9 mouse cellular contexts compared by ENCODE assay signal in the genomic region with DNA sequence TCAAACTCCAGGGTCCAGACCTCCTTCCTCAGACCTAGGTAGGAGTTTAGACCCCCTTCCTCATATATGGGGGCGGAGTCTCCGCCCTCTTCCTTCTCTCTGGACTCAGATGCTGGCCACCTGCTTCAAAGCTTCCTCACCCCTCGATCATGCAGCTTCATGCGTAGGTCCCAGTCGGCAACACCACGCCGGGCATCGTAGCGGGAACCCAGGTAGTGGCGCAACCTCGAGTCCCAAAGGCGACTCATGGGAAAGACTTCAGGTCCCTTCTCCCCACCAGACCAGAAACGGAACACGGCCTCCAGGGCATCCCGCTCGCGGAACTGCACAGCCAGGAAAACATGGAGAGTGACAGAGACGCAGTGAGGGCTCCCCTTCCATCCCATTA. TPM values are rescaled to one million over a fixed set of nuclear protein-coding genes. Genes with fewer than 3 reads are reported as not detected.
DNase-seq lines count a peak whose midpoint lies in the region; ATAC-seq and TF ChIP-seq lines count a peak whose summit lies in the region.
"Had no signal": no experiment of that assay in that cellular context is flagged by ENCODE, and none has a peak within 500 bp of the region (broad histone marks: within the 10 kb centered on the region; RNA-seq: fewer than 3 reads in every experiment).

No protein-coding gene starts in this region.

- peak; percentile 91 for DNase-seq in heart, adult 11 months
- no peak for DNase-seq in heart, adult 18-20 months
- DNase-seq in gastrocnemius, postnatal 36 days: no peak
- no peak for DNase-seq in cerebellum, adult 18-20 months
- DNase-seq in left cerebral cortex, adult 8-10 months (ENCODE audit: low spot score in 2 of 2): no peak
- DNase-seq: adrenal gland, postnatal 10 days had no signal

- peak overlapping the region; percentile 52 for H3K4me2 ChIP-seq in hindbrain, embryonic 12.5 days (replicated peaks)

- no peak for TF ChIP-seq CTCF in ES-Bruce4 (IDR thresholded peaks at IDR 0.05; ENCODE audit: low read depth, low read length)

- 37% methylated on average over 18 of the region's 18 CpGs for WGBS in hindbrain, embryonic 12.5 days

- H3K9ac ChIP-seq in ES-Bruce4 (ENCODE audit: low read depth, poor library complexity, severe bottlenecking): peak overlapping the region; percentile 61
- no peak overlapping the region for H3K9ac ChIP-seq in hindbrain, embryonic 12.5 days

- no peaks in the 10 kb centered on the region for H3K4me1 ChIP-seq in ES-Bruce4 (ENCODE audit: control insufficient read depth, insufficient read depth, low read length)
- peaks cover 13% of the 10 kb centered on the region for H3K4me1 ChIP-seq in hindbrain, embryonic 12.5 days

- H3K4me3 ChIP-seq in ES-Bruce4 (ENCODE audit: low read depth, low read length): peak overlapping the region; percentile 56
- H3K4me3 ChIP-seq in hindbrain, embryonic 12.5 days: no peak overlapping the region

- no peak for TF ChIP-seq POLR2A in ES-Bruce4 (IDR thresholded peaks at IDR 0.05; ENCODE audit: insufficient read depth, low read length)

- ATAC-seq in hindbrain, embryonic 12.5 days (ENCODE audit: low FRiP score): peak; percentile 3; the same call in 1 of the 2 replicates
- 0 out of 2 replicates have a peak, but pooled peaks have one; percentile 6 for ATAC-seq in megakaryocyte progenitor cell, adult 5-6 weeks (replicated peaks; ENCODE audit: poor library complexity)

- no peak overlapping the region for H3K27ac ChIP-seq in ES-Bruce4 (ENCODE audit: insufficient read depth, low read length)
- H3K27ac ChIP-seq in hindbrain, embryonic 12.5 days: no peak overlapping the region

- H3K27me3 ChIP-seq in ES-Bruce4 (ENCODE audit: control insufficient read depth, insufficient read depth, low read length, poor library complexity, severe bottlenecking): no peaks in the 10 kb centered on the region
- peaks cover 33% of the 10 kb centered on the region for H3K27me3 ChIP-seq in hindbrain, embryonic 12.5 days

- TF ChIP-seq EP300 in ES-Bruce4 (IDR thresholded peaks at IDR 0.05; ENCODE audit: insufficient read depth, low read depth, low read length): no peak

- no peaks in the 10 kb centered on the region for H3K36me3 ChIP-seq in ES-Bruce4 (ENCODE audit: control insufficient read depth, insufficient read depth, low read length, poor library complexity, severe bottlenecking)
- H3K36me3 ChIP-seq in hindbrain, embryonic 12.5 days: no peaks in the 10 kb centered on the region

- H3K9me3 ChIP-seq in ES-Bruce4 (replicated peaks; ENCODE audit: control insufficient read depth, insufficient read depth, low read length, poor library complexity, severe bottlenecking): no peaks in the 10 kb centered on the region
- no peaks in the 10 kb centered on the region for H3K9me3 ChIP-seq in hindbrain, embryonic 12.5 days (replicated peaks)

- intact Hi-C loops in gastrocnemius, postnatal 36 days (cut with DNase I): no loop called here

RNA-seq across cellular contexts. Expression of gene Tnni3, which starts 3.3 kb away (rescaled TPM):
- total RNA-seq in heart, adult 18-20 months (2021): over 10,000 TPM; 10,363 to 11,433 TPM
- 10.0 and 11.5 TPM in 2 replicates for polyA plus RNA-seq in ES-Bruce4 (2011; ENCODE audit: insufficient read depth, insufficient read length, low read depth, missing spikeins)
- polyA plus RNA-seq in hindbrain, embryonic 12.5 days (2016; fragmentation: Nextera tagmentation; extraction: Ambion mirVana): 2.2 and 3.1 TPM in 2 replicates
- total RNA-seq in megakaryocyte progenitor cell, adult 5-6 weeks (2015): 4.8 and 5.2 TPM in 2 replicates
- total RNA-seq in megakaryocyte progenitor cell, adult 5-6 weeks (2017): 2.1 and 6.0 TPM in 2 replicates
- under 1 TPM; 0.44 to 0.64 TPM for total RNA-seq in gastrocnemius, postnatal 36 days (2021)
- 1 to 10 TPM; 1.9 to 4.5 (median 4.1) TPM for total RNA-seq in left cerebral cortex, adult 8-10 months (2022)

RNA-seq across cellular contexts. Expression of gene Dnaaf3, which starts 5.0 kb away (rescaled TPM):
- total RNA-seq in heart, adult 18-20 months (2021): 1 to 10 TPM; 2.0 to 2.5 TPM
- 9.2 and 10.0 TPM in 2 replicates for polyA plus RNA-seq in ES-Bruce4 (2011; ENCODE audit: insufficient read depth, insufficient read length, low read depth, missing spikeins)
- polyA plus RNA-seq in hindbrain, embryonic 12.5 days (2016; fragmentation: Nextera tagmentation; extraction: Ambion mirVana): 2.5 and 3.6 TPM in 2 replicates
- total RNA-seq in megakaryocyte progenitor cell, adult 5-6 weeks (2015): 0.59 and 0.95 TPM in 2 replicates
- total RNA-seq in megakaryocyte progenitor cell, adult 5-6 weeks (2017): 1.3 and 1.4 TPM in 2 replicates
- total RNA-seq in gastrocnemius, postnatal 36 days (2021): not detected
- under 1 TPM; 0.22 to 0.79 (median 0.30) TPM for total RNA-seq in left cerebral cortex, adult 8-10 months (2022)

RNA-seq across cellular contexts. Expression of gene Tnnt1, which starts 11.1 kb away (rescaled TPM):
- total RNA-seq in heart, adult 18-20 months (2021): 10 to 100 TPM; 20.9 to 22.2 TPM
- polyA plus RNA-seq in ES-Bruce4 (2011; ENCODE audit: insufficient read depth, insufficient read length, low read depth, missing spikeins): 20.2 and 20.7 TPM in 2 replicates
- 19.2 and 72.4 TPM in 2 replicates for polyA plus RNA-seq in hindbrain, embryonic 12.5 days (2016; fragmentation: Nextera tagmentation; extraction: Ambion mirVana)
- 5.6 and 8.0 TPM in 2 replicates for total RNA-seq in megakaryocyte progenitor cell, adult 5-6 weeks (2015)
- total RNA-seq in megakaryocyte progenitor cell, adult 5-6 weeks (2017): 16.5 and 17.4 TPM in 2 replicates
- total RNA-seq in gastrocnemius, postnatal 36 days (2021): 100 to 1,000 TPM; 181 to 818 TPM
- total RNA-seq in left cerebral cortex, adult 8-10 months (2022): 10 to 100 TPM in 1 of 4 experiments, 1 to 10 TPM in 3; 7.5 to 10.9 (median 8.2) TPM

RNA-seq across cellular contexts. Expression of gene Syt5, which starts 20.0 kb away (rescaled TPM):
- 1 to 10 TPM in 1 of 2 experiments, under 1 TPM in 1; 0.36 to 1.3 TPM for total RNA-seq in heart, adult 18-20 months (2021)
- polyA plus RNA-seq in ES-Bruce4 (2011; ENCODE audit: insufficient read depth, insufficient read length, low read depth, missing spikeins): 4.3 and 4.9 TPM in 2 replicates
- 32.9 and 33.2 TPM in 2 replicates for polyA plus RNA-seq in hindbrain, embryonic 12.5 days (2016; fragmentation: Nextera tagmentation; extraction: Ambion mirVana)
- not detected in 2 replicates for total RNA-seq in megakaryocyte progenitor cell, adult 5-6 weeks (2015)
- not detected in 2 replicates for total RNA-seq in megakaryocyte progenitor cell, adult 5-6 weeks (2017)
- total RNA-seq in gastrocnemius, postnatal 36 days (2021): not detected
- total RNA-seq in left cerebral cortex, adult 8-10 months (2022): 100 to 1,000 TPM; 251 to 286 (median 266) TPM

RNA-seq across cellular contexts. Expression of gene Ppp1r12c, which starts 25.8 kb away (rescaled TPM):
- total RNA-seq in heart, adult 18-20 months (2021): 10 to 100 TPM; 54.6 to 62.1 TPM
- 63.1 and 68.7 TPM in 2 replicates for polyA plus RNA-seq in ES-Bruce4 (2011; ENCODE audit: insufficient read depth, insufficient read length, low read depth, missing spikeins)
- polyA plus RNA-seq in hindbrain, embryonic 12.5 days (2016; fragmentation: Nextera tagmentation; extraction: Ambion mirVana): 65.8 and 72.0 TPM in 2 replicates
- total RNA-seq in megakaryocyte progenitor cell, adult 5-6 weeks (2015): 85.6 and 97.7 TPM in 2 replicates
- 106 and 112 TPM in 2 replicates for total RNA-seq in megakaryocyte progenitor cell, adult 5-6 weeks (2017)
- 10 to 100 TPM; 18.3 to 19.4 TPM for total RNA-seq in gastrocnemius, postnatal 36 days (2021)
- total RNA-seq in left cerebral cortex, adult 8-10 months (2022): 100 to 1,000 TPM; 142 to 158 (median 151) TPM

Comparison
In these comparisons a context has a peak if more than half of its experiments do, and no peak if none do; other contexts are left out.
1. RNA of gene Tnni3, which starts 3.3 kb away (total RNA-seq): 10,363 to 11,433 TPM in heart, adult 18-20 months; 2.1 to 6.0 TPM in megakaryocyte progenitor cell, adult 5-6 weeks, 1.9 to 4.5 TPM in left cerebral cortex, adult 8-10 months and 0.44 to 0.64 TPM in gastrocnemius, postnatal 36 days; every median in the first group is over 1,000 times any median in the second.
2. RNA of gene Tnnt1, which starts 11.1 kb away (total RNA-seq): 181 to 818 TPM in gastrocnemius, postnatal 36 days; 20.9 to 22.2 TPM in heart, adult 18-20 months, 5.6 to 17.4 TPM in megakaryocyte progenitor cell, adult 5-6 weeks and 7.5 to 10.9 TPM in left cerebral cortex, adult 8-10 months; every median in the first group is over 4 times any median in the second.